Mouse (Mus musculus) frontal cortex, postnatal 36 days (tissue): Measurements from ENCODE around the gene Cavin1.

ENCODE experiments used
- DNase-seq, 2 experiments: peaks; one replicate each; pipeline ENCODE4 v3.0.0; 2022; ENCODE audit warnings: low spot score in 2 of 2

Gene Cavin1

DNA sequence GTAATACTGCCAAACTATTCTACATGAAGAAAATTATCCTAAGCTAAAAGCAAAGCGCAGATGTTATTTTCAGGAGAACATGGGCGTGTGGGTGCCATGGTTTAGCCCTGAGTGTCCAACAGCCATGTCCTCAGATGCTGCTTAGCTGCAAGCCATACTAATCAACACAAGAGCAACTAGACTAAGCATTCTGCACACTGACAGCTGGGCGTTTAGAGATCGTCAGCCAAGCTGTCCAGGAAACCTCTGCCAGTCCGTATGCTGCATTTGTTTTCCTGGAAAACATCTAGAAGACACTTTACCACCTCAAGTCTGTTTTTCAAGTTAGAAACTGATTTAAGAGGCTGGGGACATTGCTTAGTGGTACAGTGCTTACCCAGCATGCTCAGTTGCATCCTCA, 56.3 kb downstream of the Cavin1 start:
- DNase-seq = no peak

DNA sequence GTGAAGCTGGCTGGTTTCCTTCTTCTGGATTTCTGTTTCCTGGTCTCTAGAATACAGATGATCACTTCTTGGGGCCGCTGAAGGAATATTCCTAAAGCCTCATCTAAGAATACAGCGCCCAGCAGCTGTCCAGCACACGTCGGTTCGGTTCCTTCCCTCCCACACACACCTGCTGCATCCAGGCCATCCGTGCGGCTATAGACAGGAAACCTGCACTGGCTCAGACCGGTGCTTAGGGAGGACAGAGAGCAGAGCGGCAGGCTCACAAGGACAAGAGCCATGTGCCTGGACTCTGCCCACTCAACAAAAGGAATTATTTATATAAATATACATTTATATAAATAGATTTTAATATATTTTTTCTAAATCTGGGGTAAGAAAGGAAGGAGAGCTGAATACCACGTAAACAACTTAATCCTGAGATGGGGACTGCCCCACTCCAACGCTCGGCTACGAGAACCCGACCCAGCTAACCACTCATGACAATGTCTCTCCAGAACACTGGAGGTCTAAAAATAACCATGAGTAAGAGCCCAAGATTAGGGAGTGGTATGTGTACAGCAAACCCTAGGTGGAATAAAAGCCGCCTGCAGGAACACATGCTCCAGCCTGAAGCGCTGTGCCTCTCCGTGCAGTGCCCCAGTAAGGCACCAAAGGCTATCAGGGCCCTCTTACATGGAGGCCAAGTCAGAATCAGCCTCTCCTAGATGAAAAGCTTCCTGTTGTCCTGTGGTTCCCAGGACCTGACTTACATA, 58.1 kb downstream of the Cavin1 start:
- no peak for DNase-seq

DNA sequence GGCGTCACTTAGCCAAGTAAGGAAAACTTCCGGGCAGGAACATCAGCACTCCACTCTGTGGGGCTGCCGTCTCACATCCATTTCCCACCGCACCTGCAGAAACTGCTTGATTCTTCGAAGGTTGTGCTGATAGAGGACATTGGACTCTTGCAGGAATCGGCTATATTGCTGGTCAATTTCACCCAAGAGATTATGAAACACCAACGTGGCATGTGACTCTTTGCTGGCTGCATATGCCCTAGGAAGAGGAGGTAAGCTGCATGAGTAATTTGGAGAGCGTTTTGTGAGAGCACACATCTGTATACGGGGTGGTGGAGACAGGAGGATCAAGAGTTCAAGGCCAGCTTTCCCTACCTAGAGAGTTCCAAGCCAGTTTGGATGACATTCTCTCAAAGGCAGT, 62.1 kb downstream of the Cavin1 start:
- DNase-seq = no peak

DNA sequence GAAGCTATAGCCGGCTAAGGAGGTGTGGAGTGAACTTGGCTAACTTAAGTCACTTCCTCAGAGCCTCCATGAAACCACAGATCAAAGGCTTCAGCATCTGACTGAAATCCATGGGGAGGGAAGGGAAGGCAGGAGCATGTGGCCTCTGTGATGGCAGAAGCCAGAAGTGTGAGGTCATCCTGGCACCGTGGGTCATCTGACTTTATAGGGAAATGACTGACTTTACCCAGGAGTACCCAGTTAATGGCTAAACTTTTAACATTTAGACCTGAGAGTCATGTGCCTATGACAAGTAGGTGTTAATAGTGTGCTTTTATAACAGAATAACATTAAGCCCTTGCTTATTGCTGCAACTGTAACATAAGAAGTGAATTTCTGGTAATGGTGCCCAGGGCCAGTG, 62.6 kb downstream of the Cavin1 start:
- DNase-seq = no peak

DNA sequence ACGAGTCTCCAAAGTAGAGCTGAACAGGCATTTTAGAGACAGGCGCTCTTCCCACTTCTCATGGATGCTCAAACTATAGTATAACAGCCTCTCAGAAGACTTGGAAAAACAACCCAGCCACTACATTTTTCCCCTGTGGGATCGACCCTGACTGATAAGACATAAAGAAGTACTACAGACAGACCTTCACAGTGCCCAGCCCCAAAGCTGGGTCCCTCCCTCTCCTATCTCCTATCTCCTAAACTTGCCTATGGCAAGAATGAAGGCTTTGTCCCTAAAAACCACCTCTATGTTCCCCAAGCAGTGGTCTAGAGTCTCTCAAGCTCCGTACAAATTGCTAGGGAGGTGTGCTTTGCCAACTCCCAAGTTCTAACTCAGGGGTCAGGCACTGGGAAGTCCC, 63.8 kb downstream of the Cavin1 start:
- no peak for DNase-seq
